In the genomic region with DNA sequence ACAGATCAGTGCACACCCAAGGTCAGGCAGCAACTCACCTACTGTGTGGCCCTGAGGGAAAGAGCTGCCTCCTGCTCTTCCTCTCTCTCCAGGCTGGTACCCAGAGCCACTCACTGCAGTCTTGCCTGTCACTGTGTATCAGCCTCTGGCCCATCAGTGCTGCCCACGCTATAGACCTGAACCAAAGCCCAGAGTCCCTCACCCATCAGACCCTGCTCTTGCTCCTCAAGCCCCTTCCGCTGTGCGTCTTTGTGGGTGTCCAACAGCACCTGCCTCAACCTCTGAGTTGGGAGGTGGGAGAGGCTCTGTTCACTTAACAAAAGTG, we compare ENCODE assay signal across 11 mouse cellular contexts. TPM values are rescaled to one million over a fixed set of nuclear protein-coding genes. Genes with fewer than 3 reads are reported as not detected.
DNase-seq lines count a peak whose midpoint lies in the region; ATAC-seq and TF ChIP-seq lines count a peak whose summit lies in the region.
"Had no signal": no experiment of that assay in that cellular context is flagged by ENCODE, and none has a peak within 500 bp of the region (broad histone marks: within the 10 kb centered on the region; RNA-seq: fewer than 3 reads in every experiment).

No protein-coding gene starts in this region.

- H3K4me1 ChIP-seq in kidney, embryonic 15.5 days, result peaks cover 79% of the 10 kb centered on the region
- H3K4me1 ChIP-seq in kidney, adult 2 months (ENCODE audit: control insufficient read depth, insufficient read depth, low read length), result peaks cover 10% of the 10 kb centered on the region; the same call in 1 of the 2 replicates
- H3K4me1 ChIP-seq in thymus, adult 2 months (replicated peaks; ENCODE audit: control insufficient read depth, insufficient read depth, low read length), result peaks cover 22% of the 10 kb centered on the region
- peaks cover 86% of the 10 kb centered on the region for H3K4me1 ChIP-seq in intestine, embryonic 14.5 days (replicated peaks; ENCODE audit: control insufficient read depth, insufficient read depth, low read length)
- H3K4me1 ChIP-seq in stomach, embryonic 16.5 days (ENCODE audit: control insufficient read depth, insufficient read depth, low read length), result peaks cover 54% of the 10 kb centered on the region
- H3K4me1 ChIP-seq: megakaryocyte, embryonic 14.5 days had no signal

- ATAC-seq in kidney, embryonic 15.5 days (replicated peaks; ENCODE audit: low FRiP score), result peak; percentile 40
- no peak; the same call in 1 of the 2 replicates for ATAC-seq in intestine, embryonic 14.5 days (replicated peaks; ENCODE audit: low FRiP score, low TSS enrichment, low read depth)
- no peak for ATAC-seq in stomach, embryonic 16.5 days (ENCODE audit: insufficient read depth, low FRiP score)

- WGBS in kidney, embryonic 15.5 days, result 58% methylated on average over 3 of the region's 3 CpGs
- WGBS in kidney, adult 2 months, result 81% methylated on average over 3 of the region's 3 CpGs
- 91% methylated on average over 3 of the region's 3 CpGs for WGBS in thymus, adult 2 months
- 47% methylated on average over 3 of the region's 3 CpGs for WGBS in intestine, embryonic 14.5 days
- WGBS in stomach, embryonic 16.5 days, result 65% methylated on average over 3 of the region's 3 CpGs

- H3K9ac ChIP-seq in kidney, embryonic 15.5 days, result no peak overlapping the region
- no peak overlapping the region for H3K9ac ChIP-seq in intestine, embryonic 14.5 days (ENCODE audit: low read length)
- peak overlapping the region; percentile 22 for H3K9ac ChIP-seq in stomach, embryonic 16.5 days (ENCODE audit: low read length)

- H3K9me3 ChIP-seq in kidney, embryonic 15.5 days (replicated peaks), result no peaks in the 10 kb centered on the region
- H3K9me3 ChIP-seq in intestine, embryonic 14.5 days (ENCODE audit: control insufficient read depth, low read length), result no peaks in the 10 kb centered on the region
- H3K9me3 ChIP-seq in stomach, embryonic 16.5 days (replicated peaks; ENCODE audit: control insufficient read depth, low read length), result no peaks in the 10 kb centered on the region
- H3K9me3 ChIP-seq: megakaryocyte, embryonic 14.5 days had no signal

- no peak for TF ChIP-seq POLR2A in kidney, adult 2 months (IDR thresholded peaks at IDR 0.05; ENCODE audit: low read depth, low read length)
- TF ChIP-seq POLR2A in thymus, adult 2 months (IDR thresholded peaks at IDR 0.05; ENCODE audit: control insufficient read depth, extremely low read depth, insufficient read depth, low read length, poor library complexity), result no peak

- no peak for DNase-seq in kidney, adult 2 months
- peak; percentile 9 for DNase-seq in thymus, postnatal 0 days (ENCODE audit: low spot score)
- no peak for DNase-seq in thymus, adult 2 months
- no peak for DNase-seq in intestine, embryonic 14.5 days (ENCODE audit: low spot score)
- DNase-seq in ovary, postnatal 36 days (ENCODE audit: low spot score), result no peak
- no peak for DNase-seq in c-Kit-positive CD71-positive TER-119-positive erythroid progenitor cells, embryonic 14.5 days (ENCODE audit: low spot score)
- DNase-seq: adrenal gland, adult 8-10 months had no signal

- H3K4me3 ChIP-seq in kidney, embryonic 15.5 days (replicated peaks), result no peak overlapping the region
- no peak overlapping the region for H3K4me3 ChIP-seq in kidney, adult 2 months (ENCODE audit: insufficient read depth, low read depth, low read length)
- no peak overlapping the region for H3K4me3 ChIP-seq in thymus, adult 2 months (ENCODE audit: control insufficient read depth, insufficient read depth, low read length)
- no peak overlapping the region for H3K4me3 ChIP-seq in intestine, embryonic 14.5 days (ENCODE audit: low read depth, low read length)
- no peak overlapping the region for H3K4me3 ChIP-seq in stomach, embryonic 16.5 days (replicated peaks; ENCODE audit: low read length)
- H3K4me3 ChIP-seq: megakaryocyte, embryonic 14.5 days had no signal

- TF ChIP-seq CTCF in kidney, adult 2 months (conservative IDR thresholded peaks at IDR 0.05; ENCODE audit: insufficient read depth, insufficient read length, low read depth, low read length), result no peak
- no peak for TF ChIP-seq CTCF in thymus, adult 2 months (IDR thresholded peaks at IDR 0.05; ENCODE audit: borderline replicate concordance, control insufficient read depth, extremely low read depth, insufficient read depth, low read length, poor library complexity)

- H3K4me2 ChIP-seq in kidney, embryonic 15.5 days, result no peak overlapping the region
- H3K4me2 ChIP-seq in intestine, embryonic 14.5 days (ENCODE audit: low read length), result peak overlapping the region; percentile 18; the same call in 1 of the 2 replicates
- H3K4me2 ChIP-seq in stomach, embryonic 16.5 days (ENCODE audit: low read depth, low read length), result peak overlapping the region; percentile 31

- peak overlapping the region; percentile 73 for H3K27ac ChIP-seq in kidney, embryonic 15.5 days
- H3K27ac ChIP-seq in kidney, adult 2 months (ENCODE audit: insufficient read depth, low read depth, low read length), result no peak overlapping the region
- H3K27ac ChIP-seq in thymus, adult 2 months (ENCODE audit: control insufficient read depth, insufficient read depth, low read length), result no peak overlapping the region
- peak overlapping the region; percentile 80 for H3K27ac ChIP-seq in intestine, embryonic 14.5 days (ENCODE audit: low read depth)
- peak overlapping the region; percentile 89 for H3K27ac ChIP-seq in stomach, embryonic 16.5 days (ENCODE audit: low read length)

- H3K27me3 ChIP-seq in kidney, embryonic 15.5 days, result no peaks in the 10 kb centered on the region
- no peaks in the 10 kb centered on the region for H3K27me3 ChIP-seq in kidney, adult 2 months (replicated peaks; ENCODE audit: control insufficient read depth, insufficient read depth, low read length)
- H3K27me3 ChIP-seq in thymus, adult 2 months (ENCODE audit: control insufficient read depth, insufficient read depth, low read length), result no peaks in the 10 kb centered on the region
- H3K27me3 ChIP-seq in intestine, embryonic 14.5 days (replicated peaks; ENCODE audit: control insufficient read depth, insufficient read depth, low read length), result no peaks in the 10 kb centered on the region
- H3K27me3 ChIP-seq in stomach, embryonic 16.5 days (ENCODE audit: control insufficient read depth, insufficient read depth, low read length), result no peaks in the 10 kb centered on the region

- no peaks in the 10 kb centered on the region for H3K36me3 ChIP-seq in kidney, embryonic 15.5 days
- H3K36me3 ChIP-seq in kidney, adult 2 months (ENCODE audit: control insufficient read depth, insufficient read depth, low read length), result no peaks in the 10 kb centered on the region
- no peaks in the 10 kb centered on the region for H3K36me3 ChIP-seq in thymus, adult 2 months (ENCODE audit: control insufficient read depth, insufficient read depth, low read length)
- no peaks in the 10 kb centered on the region for H3K36me3 ChIP-seq in intestine, embryonic 14.5 days (ENCODE audit: control insufficient read depth, insufficient read depth, low read length)
- no peaks in the 10 kb centered on the region for H3K36me3 ChIP-seq in stomach, embryonic 16.5 days (ENCODE audit: control insufficient read depth, insufficient read depth, low read length)
- H3K36me3 ChIP-seq: G1E had no signal

RNA-seq across cellular contexts. Expression of gene Chst15, which starts 29.7 kb away (rescaled TPM):
- polyA plus RNA-seq in kidney, embryonic 15.5 days (2015; fragmentation: Nextera tagmentation; extraction: Ambion mirVana), result 17.8 and 19.3 TPM in 2 replicates
- 13.8 and 17.6 TPM in 2 replicates for polyA plus RNA-seq in kidney, adult 2 months (2012; rRNA removed)
- 5.9 and 8.2 TPM in 2 replicates for polyA plus RNA-seq in thymus, postnatal 0 days (2015; fragmentation: Nextera tagmentation; extraction: Ambion mirVana)
- 7.4 and 8.9 TPM in 2 replicates for polyA plus RNA-seq in thymus, adult 2 months (2012; rRNA removed)
- polyA plus RNA-seq in intestine, embryonic 14.5 days (2014; fragmentation: Nextera tagmentation; extraction: Ambion mirVana), result 29.1 and 32.1 TPM in 2 replicates
- polyA plus RNA-seq in stomach, embryonic 16.5 days (2015; fragmentation: Nextera tagmentation; extraction: Ambion mirVana), result 24.6 and 25.5 TPM in 2 replicates
- polyA plus RNA-seq: G1E had no signal

Comparison
In these comparisons a context has a peak if more than half of its experiments do, and no peak if none do; other contexts are left out.
1. H3K27ac ChIP-seq: peak in kidney, embryonic 15.5 days (single experiment), intestine, embryonic 14.5 days (single experiment) and stomach, embryonic 16.5 days (single experiment); none in kidney, adult 2 months (single experiment) and thymus, adult 2 months (single experiment).